Mouse (Mus musculus): ENCODE results near the gene Olfr954. TPM values are rescaled to one million over a fixed set of nuclear protein-coding genes. Genes with fewer than 3 reads are reported as not detected.

Olfr954 gene
- not detected in 2 replicates for total RNA-seq (2021)
- long read RNA-seq = 0 reads

DNA sequence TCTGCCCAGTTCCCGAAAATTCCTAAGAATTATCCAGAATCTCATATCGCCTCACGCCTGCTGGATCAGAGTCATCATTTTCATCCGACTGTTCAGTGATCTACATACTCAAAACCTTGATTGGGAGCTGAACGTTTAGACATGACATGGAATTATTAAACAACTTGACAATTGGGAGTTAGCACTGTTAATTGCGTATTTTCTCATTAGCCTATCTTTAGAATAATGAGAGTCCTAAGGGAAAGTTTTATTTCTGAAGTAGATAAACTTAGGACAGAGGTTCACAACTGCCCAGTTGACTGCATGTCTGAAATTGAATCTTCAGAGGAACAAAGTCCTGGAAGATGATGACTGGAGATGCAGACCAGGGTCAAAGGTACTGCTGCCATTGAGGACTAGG lies at the start of gene Olfr954:
TSS of gene Olfr954 (plus strand) at position 301 of the 400 bp plus-strand sequence.
- DNase-seq = no peak

DNA sequence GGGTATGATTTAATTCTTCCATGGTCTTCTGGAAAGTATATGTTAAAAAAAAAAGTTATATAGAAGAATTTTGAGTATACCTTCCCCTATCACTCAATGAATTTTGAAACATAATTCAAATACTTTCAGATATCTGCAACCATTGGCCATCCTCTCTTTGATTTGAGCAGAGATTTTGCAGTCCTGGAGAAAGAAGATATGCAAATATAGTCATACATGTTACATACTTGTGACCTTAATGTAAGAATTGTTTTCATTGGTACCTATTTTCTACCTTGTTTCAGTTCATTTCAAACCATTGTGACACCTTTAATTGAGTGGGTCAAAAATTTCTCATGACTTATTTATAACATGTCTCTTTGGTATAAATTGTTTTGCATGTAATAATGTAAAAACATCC lies 29.5 kb upstream of the Olfr954 start, which contains the start of gene Olfr952:
TSS of gene Olfr952 (minus strand) at position 101 of the 400 bp plus-strand sequence.
- no peak for DNase-seq

DNA sequence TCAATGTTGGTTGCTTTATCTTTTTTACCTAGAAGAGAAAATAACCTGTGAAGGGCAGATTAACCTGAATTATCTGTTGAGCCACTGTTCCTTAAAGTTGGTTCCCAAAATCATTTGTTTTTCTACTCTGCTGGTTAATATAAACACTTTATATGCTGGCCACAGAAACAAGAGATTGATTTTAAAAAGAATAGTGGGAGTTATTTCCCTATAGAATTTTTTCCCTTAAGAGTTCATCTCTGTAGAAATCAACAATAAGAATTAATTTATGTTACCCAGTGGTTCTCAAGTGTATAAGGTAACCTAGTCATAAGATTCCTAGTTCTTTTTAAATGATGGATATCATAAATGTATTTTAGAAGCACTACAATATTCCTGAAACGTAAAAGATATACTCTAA lies 15.3 kb downstream of the Olfr954 start, which contains the start of gene Olfr955:
TSS of gene Olfr955 (minus strand) at position 101 of the 400 bp plus-strand sequence.
- no peak for DNase-seq

GRCm38 (mm10) chr9:39493895-39494294 lies 37.4 kb downstream of the Olfr954 start, which contains the start of gene Olfr44:
Gene Olfr44, minus strand, starts transcription at chr9:39493995.
- DNase-seq = no peak

DNA sequence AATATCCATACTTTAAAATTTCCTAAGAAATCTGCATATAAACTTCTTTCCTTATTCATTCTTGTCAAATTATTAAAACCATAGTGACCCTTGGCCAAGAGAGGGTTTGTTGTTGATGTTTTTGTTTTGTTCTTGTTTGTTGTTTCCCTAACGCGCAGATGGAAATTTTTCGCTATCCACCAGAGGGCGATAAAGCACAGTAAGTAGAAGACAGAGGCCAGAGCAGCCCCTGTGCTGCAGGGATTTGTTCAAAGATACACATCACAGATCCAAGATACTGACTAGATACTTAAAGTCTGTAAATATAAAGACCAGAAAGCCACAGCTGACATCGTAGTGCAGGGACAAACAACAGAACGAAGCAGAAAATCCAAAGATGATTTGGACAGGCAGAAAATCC lies 52.5 kb downstream of the Olfr954 start:
- peak; percentile 39 for DNase-seq

DNA sequence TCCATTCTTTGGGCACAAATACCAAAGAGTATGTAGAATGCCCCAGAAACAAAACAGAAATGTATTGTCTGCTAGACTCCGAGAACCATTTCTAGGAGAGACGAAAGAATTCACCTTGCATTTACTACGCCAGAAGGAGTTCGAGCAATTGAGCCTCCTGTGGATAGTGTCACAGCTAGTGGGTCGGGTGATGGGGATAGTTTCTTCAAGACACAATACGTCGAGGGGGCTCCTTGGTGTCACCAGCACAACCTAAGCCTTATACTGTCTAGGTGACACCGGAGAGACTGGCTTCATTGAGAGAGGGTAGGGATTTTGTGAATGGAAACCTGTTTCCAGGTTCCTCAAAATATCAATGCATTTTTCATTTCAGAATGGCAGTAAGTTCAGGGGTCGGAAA lies 52.9 kb downstream of the Olfr954 start:
- DNase-seq = no peak

Other genes with a start within 250 kb of the Olfr954 start
- gene Olfr1537, start 206.7 kb upstream of the Olfr954 start, total RNA-seq (2021) = not detected in 2 replicates
- gene Olfr945, start 179.9 kb upstream of the Olfr954 start, total RNA-seq (2021) = not detected in 2 replicates
- not detected in 2 replicates for gene Olfr948, start 130.7 kb upstream of the Olfr954 start, total RNA-seq (2021)
- gene Olfr951, start 69.3 kb upstream of the Olfr954 start, total RNA-seq (2021) = not detected in 2 replicates
- not detected in 2 replicates for gene Olfr952, start 29.6 kb upstream of the Olfr954 start, total RNA-seq (2021)
- not detected in 2 replicates for gene Olfr955, start 15.2 kb downstream of the Olfr954 start, total RNA-seq (2021)
- gene Olfr44, start 37.3 kb downstream of the Olfr954 start, total RNA-seq (2021) = not detected in 2 replicates
- gene Olfr957, start 59.1 kb downstream of the Olfr954 start, total RNA-seq (2021) = not detected in 2 replicates
- not detected in 2 replicates for gene Olfr958, start 97.4 kb downstream of the Olfr954 start, total RNA-seq (2021)
- gene Olfr959, start 118.9 kb downstream of the Olfr954 start, total RNA-seq (2021) = not detected in 2 replicates
- 7.4 and 11.7 TPM in 2 replicates for gene AW551984, start 147.7 kb downstream of the Olfr954 start, total RNA-seq (2021)
- not detected in 2 replicates for gene Olfr148, start 154.0 kb downstream of the Olfr954 start, total RNA-seq (2021)
- gene Olfr960, start 164.7 kb downstream of the Olfr954 start, total RNA-seq (2021) = not detected in 2 replicates
- gene Olfr961, start 188.4 kb downstream of the Olfr954 start, total RNA-seq (2021) = not detected in 2 replicates
- gene Olfr963, start 210.5 kb downstream of the Olfr954 start, total RNA-seq (2021) = not detected in 2 replicates